Mouse (Mus musculus) intestine, embryonic 14.5 days (tissue): Measurements from ENCODE around the gene Slc35c2. TPM values are rescaled to one million over a fixed set of nuclear protein-coding genes. Genes with fewer than 3 reads are reported as not detected.

Source experiments
- ATAC-seq: fragments of 200-750 bp; cut with Nextera tagmentation; replicated peaks from 2 replicates; pipeline ENCODE4 v1.8.0; 2017; ENCODE audit warnings: low read depth, moderate number of reproducible peaks, moderate TSS enrichment, moderate library complexity; ENCODE audit not compliant: low FRiP score, low TSS enrichment
- DNase-seq: peaks from one replicate; pipeline ENCODE4 v3.0.0-alpha.2; 2018; ENCODE audit warnings: low spot score
- H3K27ac ChIP-seq: fragments of 300-500 bp; sonication (generic); 2 replicates; pipeline ENCODE4 v1.5.1; 2014; ENCODE audit warnings: low read depth, mild to moderate bottlenecking, control low read depth
- H3K27me3 ChIP-seq: fragments of 300-500 bp; sonication (generic); replicated peaks from 2 replicates; pipeline ENCODE4 v1.6.1; 2014; ENCODE audit warnings: low read length, control low read depth; ENCODE audit not compliant: control insufficient read depth, insufficient read depth
- H3K36me3 ChIP-seq: fragments of 300-500 bp; sonication (generic); 2 replicates; pipeline ENCODE4 v1.6.1; 2014; ENCODE audit warnings: low read length, control low read depth; ENCODE audit not compliant: control insufficient read depth, insufficient read depth
- H3K4me1 ChIP-seq: fragments of 300-500 bp; sonication (generic); replicated peaks from 2 replicates; pipeline ENCODE4 v1.6.1; 2014; ENCODE audit warnings: low read length, control low read depth, mixed read lengths; ENCODE audit not compliant: control insufficient read depth, insufficient read depth
- H3K4me2 ChIP-seq: fragments of 300-500 bp; sonication (generic); 2 replicates; pipeline ENCODE4 v1.6.1; 2014; ENCODE audit warnings: low read length
- H3K4me3 ChIP-seq: fragments of 300-500 bp; sonication (generic); 2 replicates; pipeline ENCODE4 v1.5.1; 2014; ENCODE audit warnings: low read depth, low read length, control low read depth, mixed read lengths
- H3K9ac ChIP-seq: fragments of 300-500 bp; sonication (generic); 2 replicates; pipeline ENCODE4 v1.6.1; 2014; ENCODE audit warnings: mild to moderate bottlenecking, low read length
- H3K9me3 ChIP-seq: fragments of 300-500 bp; sonication (generic); 2 replicates; pipeline ENCODE4 v1.6.1; 2016; ENCODE audit warnings: low read length, control low read depth; ENCODE audit not compliant: control insufficient read depth
- WGBS: fragments of 180-500 bp; shearing (Covaris S2); extraction: QIAGEN DNeasy Blood & Tissue Kit; methylation state at CpG from one replicate; pipeline ENCODE4 v1.1.7; 2014; 5-methylcytosine and 5-hydroxymethylcytosine counted together
- polyA plus RNA-seq: library from polyadenylated mRNA; unstranded; fragments of >200 nt; fragmentation: Nextera tagmentation; extraction: Ambion mirVana; gene quantifications from 2 replicates; pipeline ENCODE4 v1.2.1, GENCODE M21; 2014

Slc35c2 gene
- polyA plus RNA-seq, 1 experiment from 2014 or later: 52.4 TPM

DNA sequence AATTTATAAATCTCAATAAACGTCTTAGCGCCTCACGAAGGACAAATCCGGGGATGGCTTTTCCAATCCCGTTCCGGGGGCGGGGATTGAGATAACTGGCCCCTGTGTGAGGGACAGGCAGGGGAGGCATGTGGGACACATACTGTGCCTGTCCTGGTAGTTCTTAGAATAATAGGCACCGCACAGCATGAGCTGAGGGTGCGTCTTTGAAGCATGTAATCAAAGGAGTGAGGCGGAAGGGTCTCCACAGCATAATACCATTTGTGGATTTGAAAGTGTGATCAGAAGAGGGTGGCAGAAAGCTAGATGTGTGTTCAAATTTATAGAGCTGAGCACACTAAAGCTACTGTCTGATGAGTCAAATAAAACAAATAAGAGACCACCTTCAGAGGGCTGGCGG is 41.3 kb downstream of the Slc35c2 start:
- Histone ChIP-seq H3K9me3 (no peaks in the 10 kb centered on the region), H3K27me3 (peaks cover 60% of the 10 kb centered on the region), H3K4me1 (no peaks in the 10 kb centered on the region), H3K4me3 (no peak overlapping the region), H3K4me2 (no peak overlapping the region), H3K9ac (no peak overlapping the region), H3K27ac (no peak overlapping the region), H3K36me3 (no peaks in the 10 kb centered on the region)
- ATAC-seq (no peak), DNase-seq (no peak)
- 14% methylated on average over 11 of the region's 11 CpGs for WGBS

DNA sequence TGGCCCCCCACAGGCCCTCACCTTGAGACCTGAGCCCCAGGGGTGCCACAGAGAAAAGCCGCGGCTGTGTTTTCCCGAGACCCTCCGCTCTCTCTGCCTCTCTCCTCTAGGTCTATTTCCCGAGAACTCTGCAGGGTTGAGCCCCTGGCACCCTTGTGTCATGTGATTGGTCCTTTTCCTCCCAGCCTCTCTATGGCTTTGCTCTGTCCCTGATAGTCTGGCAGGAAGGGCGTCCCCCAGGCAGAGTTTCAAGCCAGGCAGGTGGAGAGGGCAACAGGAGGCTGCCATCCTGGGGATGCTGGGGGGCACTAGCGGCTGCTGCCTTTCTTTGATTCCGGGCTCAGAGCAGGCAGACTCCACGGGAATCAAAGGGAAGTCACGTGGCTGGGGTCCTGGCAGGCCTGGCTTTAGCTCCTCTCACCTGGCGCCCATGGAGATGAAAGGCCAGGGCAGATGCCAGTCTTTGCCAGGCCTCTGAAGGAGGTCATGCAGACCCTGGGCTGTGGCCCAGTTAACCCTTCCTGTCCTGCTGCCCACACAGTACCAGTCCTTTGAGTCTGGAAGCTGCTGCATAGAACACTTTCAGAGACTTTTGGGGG is 44.4 kb downstream of the Slc35c2 start:
- Histone ChIP-seq H3K9me3 (no peaks in the 10 kb centered on the region), H3K27ac (no peak overlapping the region), H3K4me1 (no peaks in the 10 kb centered on the region), H3K4me3 (no peak overlapping the region), H3K36me3 (no peaks in the 10 kb centered on the region), H3K9ac (no peak overlapping the region), H3K27me3 (peaks cover 92% of the 10 kb centered on the region), H3K4me2 (no peak overlapping the region)
- 4% methylated on average over 11 of the region's 11 CpGs for WGBS
- ATAC-seq (no peak), DNase-seq (no peak)

DNA sequence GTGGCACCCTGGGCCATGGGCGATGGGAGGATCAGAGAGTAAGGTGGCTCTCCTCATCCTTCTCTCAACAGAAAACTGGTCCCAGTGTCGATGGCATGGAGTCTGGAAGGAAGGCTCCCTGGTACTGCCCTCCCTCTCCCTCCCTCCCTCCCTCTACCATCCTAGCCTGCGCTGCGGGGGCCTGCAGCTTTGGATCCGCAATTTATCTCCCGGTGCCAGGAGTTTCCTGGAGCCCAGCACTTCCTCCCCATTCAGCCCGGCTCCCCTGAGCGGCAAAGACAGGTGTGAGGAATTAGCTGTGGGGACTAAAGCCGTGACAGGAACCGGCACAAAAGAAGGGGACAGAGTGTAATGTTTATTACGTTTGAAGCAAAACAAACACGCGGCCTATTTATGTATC is 45.1 kb downstream of the Slc35c2 start:
- H3K4me2 ChIP-seq: no peak overlapping the region
- no peak overlapping the region for H3K27ac ChIP-seq
- H3K4me1 ChIP-seq: no peaks in the 10 kb centered on the region
- no peak overlapping the region for H3K9ac ChIP-seq
- ATAC-seq (no peak), DNase-seq (no peak)
- H3K36me3 ChIP-seq: no peaks in the 10 kb centered on the region
- no peak overlapping the region for H3K4me3 ChIP-seq
- H3K27me3 ChIP-seq: peaks cover 95% of the 10 kb centered on the region
- 1% methylated on average over 12 of the region's 13 CpGs for WGBS
- H3K9me3 ChIP-seq: no peaks in the 10 kb centered on the region

DNA sequence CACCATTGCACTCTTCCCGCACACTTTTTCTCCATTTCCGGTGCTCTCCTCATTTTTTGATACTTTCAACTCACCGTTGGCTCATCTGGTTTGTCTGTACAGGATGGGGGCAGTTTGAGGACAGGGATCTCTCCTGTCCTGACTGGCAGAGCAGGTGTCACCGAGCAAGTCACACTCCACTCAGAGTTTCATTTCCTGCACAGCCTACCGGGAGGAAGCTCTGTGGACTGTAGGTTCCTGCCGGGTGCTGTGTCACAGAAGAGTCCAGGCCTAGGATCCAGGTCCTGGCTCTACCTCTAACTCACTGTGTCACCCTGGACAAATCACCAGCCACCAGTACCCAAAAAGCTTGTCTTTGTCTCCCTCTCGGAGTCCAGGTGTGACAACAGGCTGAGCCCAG is 45.9 kb downstream of the Slc35c2 start:
- ATAC-seq: no peak
- Histone ChIP-seq H3K4me2 (no peak overlapping the region), H3K27me3 (peaks cover 94% of the 10 kb centered on the region), H3K9me3 (no peaks in the 10 kb centered on the region), H3K4me1 (no peaks in the 10 kb centered on the region), H3K9ac (no peak overlapping the region), H3K36me3 (no peaks in the 10 kb centered on the region), H3K27ac (no peak overlapping the region), H3K4me3 (no peak overlapping the region)
- DNase-seq: no peak
- WGBS: 57% methylated on average over 7 of the region's 7 CpGs

DNA sequence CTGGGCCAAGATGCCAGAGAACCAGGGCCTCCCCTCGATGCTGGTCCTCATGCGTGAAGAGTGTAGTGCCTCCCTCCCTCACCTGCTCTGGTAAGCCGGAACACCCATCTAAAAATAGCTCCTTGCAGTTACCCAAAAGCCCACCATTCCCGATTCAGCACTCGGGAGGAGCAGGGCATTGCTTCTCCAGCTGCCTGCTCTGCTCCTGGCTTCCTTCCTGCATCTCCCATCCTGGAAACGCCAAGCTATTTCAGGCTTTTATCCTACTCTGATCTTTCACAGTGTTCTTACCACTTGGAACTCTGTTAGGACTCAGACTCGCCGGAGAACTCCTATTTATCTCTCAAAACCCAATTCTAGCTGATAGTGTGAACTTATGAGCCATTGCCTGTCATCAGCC is 47.3 kb downstream of the Slc35c2 start:
- peaks cover 98% of the 10 kb centered on the region for H3K27me3 ChIP-seq
- no peaks in the 10 kb centered on the region for H3K4me1 ChIP-seq
- no peak overlapping the region for H3K27ac ChIP-seq
- H3K9me3 ChIP-seq: no peaks in the 10 kb centered on the region
- no peak overlapping the region for H3K4me2 ChIP-seq
- ATAC-seq (no peak), DNase-seq (no peak)
- no peaks in the 10 kb centered on the region for H3K36me3 ChIP-seq
- no peak overlapping the region for H3K9ac ChIP-seq
- WGBS: 36% methylated on average over 8 of the region's 8 CpGs
- H3K4me3 ChIP-seq: no peak overlapping the region

DNA sequence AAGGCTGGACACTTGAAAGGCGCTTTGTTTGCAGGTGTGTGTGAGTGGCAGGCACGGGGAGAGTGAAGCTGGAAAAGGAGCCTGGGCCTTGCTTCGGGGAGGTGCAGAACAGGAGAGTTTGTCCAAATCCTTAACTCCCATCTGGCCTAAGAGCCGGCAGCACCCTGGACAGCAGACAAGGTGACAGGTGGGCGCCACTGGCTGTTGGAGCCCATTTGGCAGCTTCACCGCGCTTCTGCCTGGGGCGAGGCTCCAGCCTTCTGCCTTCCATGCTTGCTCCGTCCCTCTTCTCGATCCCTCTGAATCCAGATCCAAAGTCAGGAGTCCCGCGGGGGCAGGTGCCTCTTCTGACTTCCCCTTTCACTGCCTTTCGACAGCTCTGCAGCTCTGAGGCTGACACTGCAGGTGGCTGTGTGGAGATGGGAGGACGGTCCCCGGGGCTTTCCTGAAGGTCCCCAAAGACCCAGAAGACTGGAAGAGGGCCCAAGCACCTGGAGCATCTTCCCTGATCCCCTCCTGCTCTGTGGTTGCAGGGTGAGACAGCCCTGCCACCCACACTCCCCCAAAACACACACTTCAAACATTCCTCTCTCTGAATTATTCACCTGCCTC is 48.0 kb downstream of the Slc35c2 start:
- peaks cover 98% of the 10 kb centered on the region for H3K27me3 ChIP-seq
- no peak overlapping the region for H3K4me2 ChIP-seq
- H3K9ac ChIP-seq: no peak overlapping the region
- H3K27ac ChIP-seq: no peak overlapping the region
- 0 out of 2 replicates have a peak, but pooled peaks cover 3% of the 10 kb centered on the region for H3K4me1 ChIP-seq
- H3K36me3 ChIP-seq: no peaks in the 10 kb centered on the region
- ATAC-seq (no peak), DNase-seq (peak; percentile 66)
- 8% methylated on average over 15 of the region's 15 CpGs for WGBS
- H3K4me3 ChIP-seq: no peak overlapping the region
- H3K9me3 ChIP-seq: no peaks in the 10 kb centered on the region

DNA sequence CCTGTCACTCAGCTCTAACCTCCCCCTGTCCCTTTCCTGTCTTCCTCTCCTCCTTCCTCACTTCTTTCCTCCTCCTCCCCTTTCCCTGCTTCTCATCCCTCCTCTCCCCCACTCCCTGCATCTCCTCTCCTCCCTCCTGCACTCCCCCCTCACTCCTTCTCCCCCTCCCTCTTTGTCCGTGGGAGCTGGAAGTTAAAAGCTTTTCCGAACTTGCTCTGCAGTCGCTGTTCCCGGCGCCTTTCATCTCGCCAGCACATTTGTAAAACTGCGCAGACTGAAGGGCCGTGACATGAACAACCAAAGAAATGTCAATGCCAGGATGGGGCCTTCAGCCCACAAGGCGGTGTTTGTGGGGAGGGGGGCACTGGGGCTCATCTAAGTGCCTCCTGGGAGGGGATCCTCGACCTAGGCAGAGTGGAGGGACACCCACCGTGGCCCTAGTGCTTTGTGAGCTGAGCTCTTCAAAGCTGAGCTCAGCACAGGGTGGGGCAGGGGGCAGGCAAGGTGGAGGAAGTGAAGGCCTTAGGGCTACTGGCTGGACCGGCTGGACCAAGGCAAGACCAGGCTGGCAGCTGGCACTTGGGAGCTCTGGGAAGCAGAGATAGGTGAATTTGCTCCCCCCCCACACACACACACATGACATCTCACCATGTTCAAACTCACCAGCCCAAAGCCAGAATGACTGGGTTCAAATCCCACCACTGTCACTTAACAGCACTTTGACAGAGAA is 49.1 kb downstream of the Slc35c2 start:
- peaks cover 99% of the 10 kb centered on the region for H3K27me3 ChIP-seq
- no peak for ATAC-seq
- no peak for DNase-seq

DNA sequence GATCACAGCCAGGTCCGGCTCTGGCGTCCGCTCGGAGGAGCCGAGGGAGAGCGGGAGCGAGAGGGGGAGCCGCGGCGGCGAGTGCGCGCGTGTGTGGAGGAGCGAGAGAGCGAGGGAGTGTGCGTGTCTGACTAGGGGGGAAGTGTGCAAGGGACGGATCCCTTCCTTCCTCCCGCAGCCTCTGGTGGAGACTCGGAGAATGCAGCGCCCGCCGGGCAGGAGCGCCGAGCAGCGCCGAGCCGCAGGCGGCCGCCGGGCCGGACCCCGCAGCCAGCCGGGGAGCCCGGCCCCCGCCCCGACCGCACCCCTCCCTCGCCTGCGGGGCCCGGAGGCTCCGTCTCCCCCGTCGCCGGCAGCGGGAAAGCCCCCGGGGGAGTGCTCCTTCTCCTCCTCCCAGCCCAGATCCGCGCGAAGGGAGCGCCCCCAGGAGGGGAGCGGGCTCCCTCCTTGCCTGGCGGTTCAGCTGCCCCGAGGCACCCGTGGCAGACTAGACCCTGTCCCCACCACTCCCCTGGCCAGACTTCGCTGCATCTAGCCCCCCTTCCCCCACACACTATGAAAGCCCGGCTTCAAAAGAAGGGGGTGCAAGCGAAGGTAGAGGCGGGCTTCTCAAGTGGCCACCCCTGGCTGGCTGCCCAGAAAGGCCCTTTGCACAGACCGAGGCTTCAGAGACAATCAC is 52.9 kb downstream of the Slc35c2 start, which contains the start of gene Cdh22:
Cdh22 (minus strand) TSS at position 241 of the 679 bp plus-strand sequence.
- Histone ChIP-seq H3K27ac (no peak within 1 kb of the TSS), H3K4me1 (peaks cover 11% of the 10 kb centered on the region; the same call in 1 of the 2 replicates), H3K9me3 (no peaks in the 10 kb centered on the region), H3K36me3 (no peaks in the 10 kb centered on the region), H3K4me3 (peak within 1 kb of the TSS; percentile 48), H3K9ac (peak within 1 kb of the TSS; percentile 29), H3K27me3 (peaks cover 98% of the 10 kb centered on the region), H3K4me2 (peak within 1 kb of the TSS; percentile 98)
- WGBS: 1% methylated on average over 53 of the region's 60 CpGs
- peak; percentile 83 for DNase-seq
- ATAC-seq: peak; percentile 76

More for the DNA sequence above, 49.1 kb downstream of the Slc35c2 start:
- H3K4me3 ChIP-seq: no peak overlapping the region
- no peak overlapping the region for H3K27ac ChIP-seq
- peaks cover 7% of the 10 kb centered on the region; the same call in 1 of the 2 replicates for H3K4me1 ChIP-seq
- no peak overlapping the region for H3K4me2 ChIP-seq
- no peak overlapping the region for H3K9ac ChIP-seq
- no peaks in the 10 kb centered on the region for H3K36me3 ChIP-seq
- no peaks in the 10 kb centered on the region for H3K9me3 ChIP-seq
- 11% methylated on average over 12 of the region's 12 CpGs for WGBS
